Mouse (Mus musculus): ENCODE measurements around the gene St3gal5.

- TF ChIP-seq CTCF (IDR thresholded peaks at IDR 0.05; ENCODE audit: low read depth, low read length), result no peak
- no peak for TF ChIP-seq POLR2A (IDR thresholded peaks at IDR 0.05; ENCODE audit: insufficient read depth, low read length)
These were observed 23.9 kb downstream of the St3gal5 start for GRCm38 (mm10) chr6:72121301-72121700.
